Mouse (Mus musculus): ENCODE data around the gene Comp. TPM values are rescaled to one million over a fixed set of nuclear protein-coding genes. Genes with fewer than 3 reads are reported as not detected.

Gene Comp
- polyA plus RNA-seq, 2 experiments: 0.29 to 0.47 TPM

GRCm38 (mm10) chr8:70370476-70370875 is 2.9 kb upstream of the Comp start:
- ATAC-seq (ENCODE audit: insufficient read depth): no peak
- H3K27ac ChIP-seq: no peak overlapping the region
- 77% methylated on average over 7 of the region's 7 CpGs for WGBS (ENCODE audit: insufficient replicate concordance)

GRCm38 (mm10) chr8:70371951-70372350 is 1.4 kb upstream of the Comp start:
- Histone ChIP-seq H3K9me3 (ENCODE audit: control insufficient read depth, low read length) (no peaks in the 10 kb centered on the region), H3K9ac (replicated peaks) (no peak overlapping the region), H3K27me3 (ENCODE audit: control insufficient read depth, insufficient read depth, low read length) (peaks cover 56% of the 10 kb centered on the region), H3K4me2 (ENCODE audit: low read depth) (no peak overlapping the region), H3K27ac (no peak overlapping the region), H3K36me3 (replicated peaks; ENCODE audit: control insufficient read depth, insufficient read depth, low read depth) (no peaks in the 10 kb centered on the region), H3K4me1 (replicated peaks; ENCODE audit: control insufficient read depth in 2 of 2, insufficient read depth in 2 of 2, low read length in 1 of 2) (no peaks in the 10 kb centered on the region; a peak in 3 of 4 replicates), H3K4me3 (ENCODE audit: insufficient read depth in 1 of 2, low read depth in 2 of 2, low read length in 2 of 2) (no peak overlapping the region)
- DNase-seq (ENCODE audit: low read depth in 3 of 3, low spot score in 3 of 3): no peak
- no peak for ATAC-seq (ENCODE audit: insufficient read depth)
- WGBS (ENCODE audit: insufficient replicate concordance): 47% methylated on average over 6 of the region's 6 CpGs
- no peak for TF ChIP-seq CTCF (IDR thresholded peaks at IDR 0.05; ENCODE audit: low read depth)
- TF ChIP-seq EP300 (IDR thresholded peaks at IDR 0.05; ENCODE audit: low read depth): no peak

More at GRCm38 (mm10) chr8:70370476-70370875, 2.9 kb upstream of the Comp start:
- DNase-seq (ENCODE audit: low read depth in 3 of 3, low spot score in 3 of 3): no peak
- Histone ChIP-seq H3K4me2 (ENCODE audit: low read depth) (no peak overlapping the region), H3K9me3 (ENCODE audit: control insufficient read depth, low read length) (no peaks in the 10 kb centered on the region), H3K4me3 (ENCODE audit: insufficient read depth in 1 of 2, low read depth in 2 of 2, low read length in 2 of 2) (no peak overlapping the region), H3K36me3 (replicated peaks; ENCODE audit: control insufficient read depth, insufficient read depth, low read depth) (no peaks in the 10 kb centered on the region), H3K27me3 (ENCODE audit: control insufficient read depth, insufficient read depth, low read length) (peaks cover 42% of the 10 kb centered on the region), H3K9ac (replicated peaks) (no peak overlapping the region), H3K4me1 (replicated peaks; ENCODE audit: control insufficient read depth in 2 of 2, insufficient read depth in 2 of 2, low read length in 1 of 2) (no peaks in the 10 kb centered on the region; a peak in 3 of 4 replicates)
- no peak for TF ChIP-seq CTCF (IDR thresholded peaks at IDR 0.05; ENCODE audit: low read depth)
- no peak for TF ChIP-seq EP300 (IDR thresholded peaks at IDR 0.05; ENCODE audit: low read depth)

- Histone ChIP-seq H3K9ac (replicated peaks) (no peak overlapping the region), H3K4me3 (ENCODE audit: insufficient read depth in 1 of 2, low read depth in 2 of 2, low read length in 2 of 2) (peak overlapping the region; percentile 16 to 25), H3K4me1 (replicated peaks; ENCODE audit: control insufficient read depth in 2 of 2, insufficient read depth in 2 of 2, low read length in 1 of 2) (no peaks in the 10 kb centered on the region; a peak in 3 of 4 replicates), H3K36me3 (replicated peaks; ENCODE audit: control insufficient read depth, insufficient read depth, low read depth) (no peaks in the 10 kb centered on the region), H3K27ac (no peak overlapping the region), H3K9me3 (ENCODE audit: control insufficient read depth, low read length) (no peaks in the 10 kb centered on the region), H3K27me3 (ENCODE audit: control insufficient read depth, insufficient read depth, low read length) (peaks cover 73% of the 10 kb centered on the region), H3K4me2 (ENCODE audit: low read depth) (peak overlapping the region; percentile 32)
- peak; percentile 64 for ATAC-seq (ENCODE audit: insufficient read depth)
- peak; percentile 49 to 59 (median 53) for DNase-seq (ENCODE audit: low read depth in 3 of 3, low spot score in 3 of 3)
- TF ChIP-seq CTCF (IDR thresholded peaks at IDR 0.05; ENCODE audit: low read depth) (no peak), EP300 (IDR thresholded peaks at IDR 0.05; ENCODE audit: low read depth) (no peak)
- WGBS (ENCODE audit: insufficient replicate concordance): under 1% methylated on average over 51 of the region's 53 CpGs
These were observed 1.1 kb downstream of the Comp start for GRCm38 (mm10) chr8:70374318-70374927.

GRCm38 (mm10) chr8:70375212-70375859 is 2.0 kb downstream of the Comp start:
- 7% methylated on average over 35 of the region's 35 CpGs for WGBS (ENCODE audit: insufficient replicate concordance)
- DNase-seq (ENCODE audit: low read depth in 3 of 3, low spot score in 3 of 3) (no peak), ATAC-seq (ENCODE audit: insufficient read depth) (peak; percentile 15; the same call in 1 of the 2 replicates)
- Histone ChIP-seq H3K4me3 (ENCODE audit: insufficient read depth in 1 of 2, low read depth in 2 of 2, low read length in 2 of 2) (no peak overlapping the region; a peak in 1 of 4 replicates), H3K4me1 (replicated peaks; ENCODE audit: control insufficient read depth in 2 of 2, insufficient read depth in 2 of 2, low read length in 1 of 2) (no peaks in the 10 kb centered on the region; a peak in 3 of 4 replicates), H3K27ac (no peak overlapping the region), H3K36me3 (replicated peaks; ENCODE audit: control insufficient read depth, insufficient read depth, low read depth) (no peaks in the 10 kb centered on the region), H3K9ac (replicated peaks) (no peak overlapping the region), H3K4me2 (ENCODE audit: low read depth) (no peak overlapping the region; the same call in 1 of the 2 replicates), H3K27me3 (ENCODE audit: control insufficient read depth, insufficient read depth, low read length) (peaks cover 73% of the 10 kb centered on the region), H3K9me3 (ENCODE audit: control insufficient read depth, low read length) (no peaks in the 10 kb centered on the region)
- no peak for TF ChIP-seq EP300 (IDR thresholded peaks at IDR 0.05; ENCODE audit: low read depth)

GRCm38 (mm10) chr8:70376275-70376741 is 3.0 kb downstream of the Comp start:
- TF ChIP-seq CTCF (IDR thresholded peaks at IDR 0.05; ENCODE audit: low read depth) (no peak), EP300 (IDR thresholded peaks at IDR 0.05; ENCODE audit: low read depth) (no peak)
- DNase-seq (ENCODE audit: low read depth in 3 of 3, low spot score in 3 of 3) (no peak), ATAC-seq (ENCODE audit: insufficient read depth) (no peak)
- no peaks in the 10 kb centered on the region; a peak in 3 of 4 replicates for H3K4me1 ChIP-seq (replicated peaks; ENCODE audit: control insufficient read depth in 2 of 2, insufficient read depth in 2 of 2, low read length in 1 of 2)
- H3K4me3 ChIP-seq (ENCODE audit: insufficient read depth in 1 of 2, low read depth in 2 of 2, low read length in 2 of 2): peak overlapping the region in 1 of 2 experiments; percentile 4; a peak in 1 of 4 replicates
- peak overlapping the region; percentile 8; the same call in 1 of the 2 replicates for H3K4me2 ChIP-seq (ENCODE audit: low read depth)
- WGBS (ENCODE audit: insufficient replicate concordance): 9% methylated on average over 37 of the region's 37 CpGs
- H3K36me3 ChIP-seq (replicated peaks; ENCODE audit: control insufficient read depth, insufficient read depth, low read depth): no peaks in the 10 kb centered on the region
- no peaks in the 10 kb centered on the region for H3K9me3 ChIP-seq (ENCODE audit: control insufficient read depth, low read length)
- no peak overlapping the region for H3K27ac ChIP-seq
- no peak overlapping the region for H3K9ac ChIP-seq (replicated peaks)
- peaks cover 73% of the 10 kb centered on the region for H3K27me3 ChIP-seq (ENCODE audit: control insufficient read depth, insufficient read depth, low read length)
